Mouse (Mus musculus) intestine, postnatal 0 days (tissue): ENCODE data around the gene Atn1. TPM values are rescaled to one million over a fixed set of nuclear protein-coding genes. Genes with fewer than 3 reads are reported as not detected.

Source experiments
- ATAC-seq: fragments of 200-750 bp; cut with Nextera tagmentation; 2 replicates; pipeline ENCODE4 v1.8.0; 2017; ENCODE audit warnings: mild to moderate bottlenecking, moderate TSS enrichment, moderate library complexity
- H3K27ac ChIP-seq: fragments of 300-500 bp; sonication (generic); 2 replicates; pipeline ENCODE4 v1.5.1; 2014; ENCODE audit warnings: mild to moderate bottlenecking, low read depth, low read length, moderate library complexity
- H3K27me3 ChIP-seq: fragments of 300-500 bp; sonication (generic); replicated peaks from 2 replicates; pipeline ENCODE4 v1.6.1; 2014; ENCODE audit warnings: low read length, mixed read lengths; ENCODE audit not compliant: control insufficient read depth, insufficient read depth
- H3K36me3 ChIP-seq: fragments of 300-500 bp; sonication (generic); 2 replicates; pipeline ENCODE4 v1.6.1; 2014; ENCODE audit warnings: mild to moderate bottlenecking, moderate library complexity; ENCODE audit not compliant: control insufficient read depth, insufficient read depth
- H3K4me1 ChIP-seq: fragments of 300-500 bp; sonication (generic); replicated peaks from 2 replicates; pipeline ENCODE4 v1.6.1; 2014; ENCODE audit warnings: antibody characterized with exemption, low read length, mixed read lengths; ENCODE audit not compliant: control insufficient read depth, insufficient read depth
- H3K4me2 ChIP-seq: fragments of 300-500 bp; sonication (generic); replicated peaks from 2 replicates; pipeline ENCODE4 v1.6.1; 2014; ENCODE audit warnings: low read depth, mild to moderate bottlenecking, moderate library complexity
- H3K4me3 ChIP-seq: fragments of 300-500 bp; sonication (generic); 2 replicates; pipeline ENCODE4 v1.5.1; 2014; ENCODE audit warnings: low read depth, low read length
- H3K9ac ChIP-seq: fragments of 300-500 bp; sonication (generic); 2 replicates; pipeline ENCODE4 v1.6.1; 2014; ENCODE audit warnings: mild to moderate bottlenecking, low read depth, low read length
- H3K9me3 ChIP-seq: fragments of 300-500 bp; sonication (generic); 2 replicates; pipeline ENCODE4 v1.6.1; 2016; ENCODE audit warnings: mixed run types; ENCODE audit not compliant: control insufficient read depth
- CTCF ChIP-seq: sonication (generic); IDR thresholded peaks from 2 replicates; pipeline ENCODE4 v1.5.1; 2016; ENCODE audit warnings: low read depth, mild to moderate bottlenecking, control low read depth, antibody characterized with exemption, moderate library complexity
- WGBS: fragments of 180-500 bp; shearing (Covaris S2); extraction: QIAGEN DNeasy Blood & Tissue Kit; methylation state at CpG from one replicate; pipeline ENCODE4 v1.1.7; 2014; 5-methylcytosine and 5-hydroxymethylcytosine counted together
- polyA plus RNA-seq: library from polyadenylated mRNA; unstranded; fragments of >200 nt; fragmentation: Nextera tagmentation; extraction: Ambion mirVana; gene quantifications from 2 replicates; pipeline ENCODE4 v1.2.1, GENCODE M21; 2015

Gene Atn1
- polyA plus RNA-seq, 1 experiment from 2014 or later = 8.4 TPM

DNA sequence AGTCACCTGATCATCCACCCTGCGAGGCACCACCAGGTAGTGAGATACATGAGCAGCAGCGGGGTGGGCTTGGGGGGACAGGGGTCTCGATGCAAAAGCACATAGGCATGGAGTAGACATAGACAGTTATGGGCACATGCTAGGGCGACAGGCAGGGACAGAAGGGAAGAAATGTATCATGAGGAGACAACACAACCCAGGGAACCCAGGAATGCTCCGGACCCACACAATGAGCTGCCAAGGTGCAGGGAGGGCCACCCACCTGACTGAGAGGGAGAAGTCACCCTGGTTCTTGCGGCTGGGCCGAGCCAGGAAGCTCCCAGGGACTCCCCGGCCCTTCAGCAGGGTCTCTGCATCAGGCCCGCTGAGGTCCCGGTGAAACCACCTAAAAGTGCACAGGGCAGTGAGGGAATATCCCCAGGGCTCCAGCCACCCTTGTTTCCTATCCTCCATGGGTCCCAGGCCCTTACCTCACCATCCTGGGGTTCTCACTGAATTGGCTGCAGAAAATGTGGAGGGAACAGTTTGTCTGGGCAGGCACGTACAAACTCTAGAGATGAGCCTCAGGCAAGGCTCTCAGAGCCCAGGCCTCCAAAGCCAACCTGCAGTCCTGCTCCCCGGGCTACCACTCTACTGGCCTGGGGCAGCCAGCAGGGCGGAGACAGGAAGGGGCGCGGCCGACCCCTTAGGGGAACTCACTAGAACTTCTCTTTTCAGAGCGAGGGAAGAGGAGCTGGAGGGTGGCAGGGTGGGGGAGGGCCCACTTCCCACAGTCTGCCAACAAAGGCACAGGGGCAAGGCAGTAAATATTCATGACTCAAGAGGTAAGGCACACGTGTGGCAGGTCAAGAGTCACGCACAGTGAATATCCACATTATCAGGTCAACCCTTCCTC is 23.6 kb downstream of the Atn1 start:
- no peaks in the 10 kb centered on the region for H3K36me3 ChIP-seq
- no peaks in the 10 kb centered on the region for H3K27me3 ChIP-seq
- WGBS = 53% methylated on average over 19 of the region's 19 CpGs
- no peaks in the 10 kb centered on the region for H3K9me3 ChIP-seq
- ATAC-seq = no peak
- TF ChIP-seq CTCF = no peak
- H3K4me1 ChIP-seq = no peaks in the 10 kb centered on the region
- H3K4me3 ChIP-seq = no peak overlapping the region
- no peak overlapping the region for H3K4me2 ChIP-seq
- H3K9ac ChIP-seq = no peak overlapping the region
- no peak overlapping the region for H3K27ac ChIP-seq

DNA sequence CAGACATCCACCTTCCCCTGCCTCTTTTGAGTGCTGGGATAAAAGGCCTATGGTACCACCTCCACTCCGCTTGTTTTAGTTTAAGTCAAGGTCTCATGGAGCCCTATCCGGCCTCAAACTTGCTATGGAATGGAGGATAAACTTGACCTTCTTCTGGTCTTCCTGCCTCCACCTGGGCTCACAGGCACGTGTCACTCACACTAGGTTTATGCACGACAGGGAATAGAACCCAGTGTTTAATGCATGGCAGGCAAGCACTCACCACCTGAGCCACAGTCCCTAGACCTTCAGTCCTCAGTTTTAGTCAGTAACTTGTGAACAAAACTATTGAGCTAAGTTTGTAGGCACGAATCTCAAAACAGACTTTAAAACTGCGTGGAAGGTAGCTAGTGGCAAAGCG is 25.3 kb downstream of the Atn1 start:
- H3K27me3 ChIP-seq = no peaks in the 10 kb centered on the region
- no peak overlapping the region for H3K4me2 ChIP-seq
- no peak overlapping the region for H3K9ac ChIP-seq
- 87% methylated on average over 7 of the region's 7 CpGs for WGBS
- no peak overlapping the region for H3K27ac ChIP-seq
- H3K36me3 ChIP-seq = 0 out of 2 replicates have a peak, but pooled peaks cover 3% of the 10 kb centered on the region
- H3K9me3 ChIP-seq = no peaks in the 10 kb centered on the region
- ATAC-seq = no peak
- TF ChIP-seq CTCF = no peak
- no peak overlapping the region for H3K4me3 ChIP-seq
- H3K4me1 ChIP-seq = no peaks in the 10 kb centered on the region

DNA sequence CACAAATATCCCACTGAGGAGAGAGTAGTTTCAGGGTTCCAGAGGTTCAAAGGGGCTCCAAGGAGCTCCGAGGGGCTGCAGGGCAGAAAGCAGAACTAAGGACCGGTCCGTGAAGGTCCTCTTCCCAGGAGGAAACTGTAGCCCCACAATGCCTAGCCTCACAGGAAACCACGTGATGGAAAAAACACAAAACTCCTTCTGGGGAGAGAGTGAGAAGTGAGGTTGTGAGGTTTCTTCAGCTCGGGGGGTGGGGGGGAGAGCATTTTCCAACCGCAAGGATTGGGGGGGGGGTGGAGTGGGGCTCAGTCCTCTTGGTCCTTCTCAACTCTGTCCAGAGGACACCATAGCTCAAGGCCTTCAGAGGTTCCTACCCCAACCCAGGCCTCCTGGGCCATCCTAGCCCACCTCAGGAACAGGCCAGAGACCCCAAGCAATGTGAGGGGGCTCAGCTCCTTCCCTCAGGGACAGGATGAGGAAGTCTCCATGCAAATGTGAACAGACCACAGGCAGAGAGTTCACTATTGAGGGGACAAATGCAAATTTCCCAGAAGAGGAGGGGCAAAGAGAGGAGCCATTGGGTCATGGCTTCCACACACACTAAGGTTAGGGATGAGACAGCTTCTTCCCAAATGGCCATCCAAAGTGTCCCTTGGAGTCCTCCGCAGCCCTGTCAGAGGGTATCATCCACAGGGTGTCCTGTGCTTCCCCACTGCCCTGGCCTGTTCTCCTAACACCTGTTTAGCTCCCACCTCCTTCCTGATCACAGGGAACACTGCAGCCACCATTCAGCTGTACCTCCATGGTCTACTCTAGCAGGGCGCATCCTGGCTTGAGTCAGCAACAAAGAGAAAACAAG is 26.2 kb downstream of the Atn1 start:
- ATAC-seq = no peak
- no peaks in the 10 kb centered on the region for H3K27me3 ChIP-seq
- H3K4me2 ChIP-seq = no peak overlapping the region
- H3K9ac ChIP-seq = no peak overlapping the region
- no peak overlapping the region for H3K27ac ChIP-seq
- 85% methylated on average over 8 of the region's 8 CpGs for WGBS
- H3K9me3 ChIP-seq = no peaks in the 10 kb centered on the region
- H3K4me3 ChIP-seq = no peak overlapping the region
- H3K36me3 ChIP-seq = 0 out of 2 replicates have a peak, but pooled peaks cover 5% of the 10 kb centered on the region
- H3K4me1 ChIP-seq = no peaks in the 10 kb centered on the region
- TF ChIP-seq CTCF = no peak

DNA sequence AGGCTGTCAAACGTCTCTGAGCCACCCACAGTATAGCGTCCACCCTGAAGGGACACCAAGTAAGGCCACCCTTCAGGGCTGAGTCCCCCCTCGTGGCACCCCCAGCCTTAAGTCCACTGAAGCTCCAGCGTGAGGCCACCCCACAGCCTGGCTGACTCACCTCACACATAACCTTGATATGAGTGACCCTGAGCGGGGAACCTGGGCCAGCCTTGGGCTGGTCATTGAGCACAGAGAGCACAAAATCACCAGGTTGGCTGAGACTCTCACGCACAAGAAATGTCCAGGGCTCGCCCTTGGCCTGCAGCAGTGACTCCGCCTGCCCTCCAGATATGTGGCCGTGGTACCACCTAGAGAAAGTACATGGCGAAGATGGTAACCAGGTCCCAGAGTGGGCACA is 27.7 kb downstream of the Atn1 start:
- no peak for TF ChIP-seq CTCF
- no peak overlapping the region for H3K27ac ChIP-seq
- H3K4me1 ChIP-seq = no peaks in the 10 kb centered on the region
- H3K27me3 ChIP-seq = no peaks in the 10 kb centered on the region
- no peak overlapping the region for H3K9ac ChIP-seq
- H3K36me3 ChIP-seq = peaks cover 5% of the 10 kb centered on the region; the same call in 1 of the 2 replicates
- no peaks in the 10 kb centered on the region for H3K9me3 ChIP-seq
- no peak overlapping the region for H3K4me2 ChIP-seq
- no peak for ATAC-seq
- 81% methylated on average over 10 of the region's 10 CpGs for WGBS
- H3K4me3 ChIP-seq = no peak overlapping the region

DNA sequence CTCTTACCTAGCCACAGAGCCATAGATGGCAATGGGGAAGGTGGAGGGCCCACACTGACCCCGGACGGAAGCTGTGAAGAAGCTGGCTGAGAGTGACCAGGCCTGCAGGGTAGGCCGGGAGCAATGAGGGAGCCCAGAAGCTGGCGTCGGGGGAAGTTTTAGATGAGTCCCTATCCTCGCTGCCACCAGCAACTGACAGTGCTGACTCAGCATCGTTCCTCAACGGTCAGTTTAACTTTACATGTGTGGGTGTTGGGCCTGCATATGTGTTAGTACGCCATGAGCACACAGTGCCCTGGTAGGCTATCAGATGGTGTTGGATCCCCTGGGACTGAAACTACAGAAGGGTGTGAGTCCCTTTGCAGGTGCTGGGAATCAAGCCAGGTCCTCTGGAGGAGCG is 31.9 kb downstream of the Atn1 start:
- 85% methylated on average over 10 of the region's 10 CpGs for WGBS
- no peak overlapping the region for H3K27ac ChIP-seq
- no peak for TF ChIP-seq CTCF
- H3K4me2 ChIP-seq = no peak overlapping the region
- no peaks in the 10 kb centered on the region for H3K9me3 ChIP-seq
- no peaks in the 10 kb centered on the region for H3K27me3 ChIP-seq
- H3K4me3 ChIP-seq = no peak overlapping the region
- H3K9ac ChIP-seq = no peak overlapping the region
- H3K36me3 ChIP-seq = peaks cover 5% of the 10 kb centered on the region; the same call in 1 of the 2 replicates
- H3K4me1 ChIP-seq = no peaks in the 10 kb centered on the region
- no peak for ATAC-seq

DNA sequence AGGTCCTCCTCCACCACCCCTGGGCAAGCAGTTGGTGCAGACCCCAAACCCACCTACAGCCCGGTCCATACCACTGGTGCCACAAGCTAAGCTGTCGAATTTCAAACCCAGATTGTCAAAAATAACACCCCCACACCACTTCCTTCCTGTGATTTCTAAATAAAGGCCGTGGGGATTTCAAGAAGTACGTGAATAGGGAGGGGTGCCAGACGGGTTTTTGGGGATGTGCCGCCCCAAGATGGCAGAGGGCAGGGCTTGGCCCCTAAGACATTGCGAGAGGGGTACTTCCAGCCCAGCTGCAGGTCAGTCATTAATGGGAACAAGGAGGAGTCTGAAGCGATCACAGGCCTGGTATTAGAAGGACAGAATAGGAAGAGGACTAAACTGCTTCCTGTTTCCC is 32.8 kb downstream of the Atn1 start:
- Histone ChIP-seq H3K9me3 (no peaks in the 10 kb centered on the region), H3K27me3 (no peaks in the 10 kb centered on the region), H3K27ac (no peak overlapping the region), H3K9ac (no peak overlapping the region), H3K4me1 (no peaks in the 10 kb centered on the region), H3K36me3 (peaks cover 5% of the 10 kb centered on the region; the same call in 1 of the 2 replicates), H3K4me3 (no peak overlapping the region), H3K4me2 (no peak overlapping the region)
- ATAC-seq = no peak
- 78% methylated on average over 8 of the region's 8 CpGs for WGBS
- no peak for TF ChIP-seq CTCF
